Mouse (Mus musculus) C2C12 (cell line): Measurements from ENCODE around the gene Sipa1l3. TPM values are rescaled to one million over a fixed set of nuclear protein-coding genes. Genes with fewer than 3 reads are reported as not detected.

Experiments
- H3K27me3 ChIP-seq: one replicate; pipeline ENCODE4 v1.6.1; 2011; ENCODE audit not compliant: control insufficient read depth, insufficient read depth, insufficient read length
- H3K36me3 ChIP-seq: one replicate; pipeline ENCODE4 v1.6.1; 2011; ENCODE audit not compliant: control insufficient read depth, insufficient read depth
- H3K4me3 ChIP-seq: one replicate; pipeline ENCODE4 v1.5.1; 2011; ENCODE audit warnings: mild to moderate bottlenecking, control low read depth; ENCODE audit not compliant: poor library complexity, insufficient read depth, severe bottlenecking
- H3K79me2 ChIP-seq: one replicate; pipeline ENCODE4 v1.6.1; 2011; ENCODE audit not compliant: control insufficient read depth, insufficient read depth
- H3K79me3 ChIP-seq: one replicate; pipeline ENCODE4 v1.6.1; 2011; ENCODE audit warnings: low read depth, control low read depth
- H3ac ChIP-seq: one replicate; pipeline ENCODE3; 2011; ENCODE audit warnings: low read depth; ENCODE audit not compliant: control insufficient read depth, insufficient read length
- CEBPB ChIP-seq: IDR thresholded peaks from one replicate; pipeline ENCODE4 v1.6.1; 2011; ENCODE audit warnings: low read depth, mild to moderate bottlenecking, control low read depth, moderate library complexity
- CTCF ChIP-seq: IDR thresholded peaks from one replicate; pipeline ENCODE4 v1.5.1; 2011; ENCODE audit not compliant: control insufficient read depth, insufficient read depth, insufficient read length
- FOSL1 ChIP-seq: IDR thresholded peaks from one replicate; pipeline ENCODE4 v1.8.0; 2011; ENCODE audit warnings: mild to moderate bottlenecking, low read length; ENCODE audit not compliant: poor library complexity, insufficient read depth, severe bottlenecking
- MAX ChIP-seq: IDR thresholded peaks from one replicate; pipeline ENCODE4 v1.6.1; 2011; ENCODE audit warnings: mild to moderate bottlenecking, control low read depth
- MYOD1 ChIP-seq: IDR thresholded peaks from one replicate; pipeline ENCODE4 v1.6.1; 2011; ENCODE audit warnings: low read depth; ENCODE audit not compliant: control insufficient read depth, insufficient read length
- MYOG ChIP-seq: IDR thresholded peaks from one replicate; pipeline ENCODE4 v1.6.1; 2011; ENCODE audit not compliant: control insufficient read depth, insufficient read length; ENCODE audit errors: extremely low read depth
- USF1 ChIP-seq: IDR thresholded peaks from one replicate; pipeline ENCODE4 v1.6.1; 2011; ENCODE audit warnings: low read depth, mild to moderate bottlenecking, control low read depth, moderate library complexity
- polyA plus RNA-seq: library from polyadenylated mRNA; unstranded; fragments of >200 nt; fragmentation: generic; extraction: Trizol; gene quantifications from one replicate; pipeline ENCODE4 v1.2.1, GENCODE M21; 2012; ENCODE audit warnings: missing spikeins

Sipa1l3 gene
- polyA plus RNA-seq, 1 experiment: 30.1 TPM

- TF ChIP-seq USF1 (no peak), CTCF (no peak), MYOG (no peak), CEBPB (no peak), MYOD1 (no peak), FOSL1 (no peak), MAX (no peak)
- Histone ChIP-seq H3K79me3 (no peaks in the 10 kb centered on the region), H3K36me3 (peaks cover 20% of the 10 kb centered on the region), H3K79me2 (no peaks in the 10 kb centered on the region), H3K27me3 (no peaks in the 10 kb centered on the region), H3ac (no peak overlapping the region), H3K4me3 (no peak overlapping the region)
Measured at GRCm38 (mm10) chr7:29372123-29372522, 146.3 kb downstream of the Sipa1l3 start.

DNA sequence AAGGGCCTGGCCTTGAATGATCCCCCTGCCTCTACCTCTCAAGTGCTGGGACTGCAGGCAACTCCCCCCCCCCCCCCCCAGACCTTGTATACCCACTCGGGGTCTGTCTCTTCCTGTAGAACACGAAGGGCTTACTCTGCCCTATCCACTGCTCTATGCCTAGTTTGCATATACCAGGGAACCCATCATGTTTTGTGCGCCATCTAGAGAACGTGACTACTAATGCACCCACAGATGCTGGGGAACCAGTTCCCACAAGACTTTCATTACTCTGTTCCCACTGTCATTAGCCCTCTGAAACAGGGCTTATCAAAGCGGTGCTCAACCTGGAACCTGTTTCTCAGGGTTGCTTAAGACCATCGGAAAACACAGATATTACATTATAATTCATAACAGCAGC, 148.4 kb downstream of the Sipa1l3 start:
- TF ChIP-seq MYOD1 (no peak), CEBPB (no peak), CTCF (no peak), MAX (no peak), MYOG (no peak), USF1 (no peak), FOSL1 (no peak)
- H3K27me3 ChIP-seq: no peaks in the 10 kb centered on the region
- no peaks in the 10 kb centered on the region for H3K79me3 ChIP-seq

GRCm38 (mm10) chr7:29368004-29368320, 150.5 kb downstream of the Sipa1l3 start:
- Histone ChIP-seq H3K27me3 (no peaks in the 10 kb centered on the region), H3K36me3 (peaks cover 4% of the 10 kb centered on the region), H3K79me3 (no peaks in the 10 kb centered on the region), H3K4me3 (no peak overlapping the region), H3K79me2 (no peaks in the 10 kb centered on the region), H3ac (no peak overlapping the region)
- TF ChIP-seq CEBPB (no peak), FOSL1 (no peak), MYOG (no peak), CTCF (no peak), MAX (no peak), MYOD1 (no peak), USF1 (no peak)

More for the DNA sequence above, 148.4 kb downstream of the Sipa1l3 start:
- no peak overlapping the region for H3ac ChIP-seq
- H3K79me2 ChIP-seq: no peaks in the 10 kb centered on the region
- H3K36me3 ChIP-seq: peaks cover 6% of the 10 kb centered on the region
- H3K4me3 ChIP-seq: no peak overlapping the region

DNA sequence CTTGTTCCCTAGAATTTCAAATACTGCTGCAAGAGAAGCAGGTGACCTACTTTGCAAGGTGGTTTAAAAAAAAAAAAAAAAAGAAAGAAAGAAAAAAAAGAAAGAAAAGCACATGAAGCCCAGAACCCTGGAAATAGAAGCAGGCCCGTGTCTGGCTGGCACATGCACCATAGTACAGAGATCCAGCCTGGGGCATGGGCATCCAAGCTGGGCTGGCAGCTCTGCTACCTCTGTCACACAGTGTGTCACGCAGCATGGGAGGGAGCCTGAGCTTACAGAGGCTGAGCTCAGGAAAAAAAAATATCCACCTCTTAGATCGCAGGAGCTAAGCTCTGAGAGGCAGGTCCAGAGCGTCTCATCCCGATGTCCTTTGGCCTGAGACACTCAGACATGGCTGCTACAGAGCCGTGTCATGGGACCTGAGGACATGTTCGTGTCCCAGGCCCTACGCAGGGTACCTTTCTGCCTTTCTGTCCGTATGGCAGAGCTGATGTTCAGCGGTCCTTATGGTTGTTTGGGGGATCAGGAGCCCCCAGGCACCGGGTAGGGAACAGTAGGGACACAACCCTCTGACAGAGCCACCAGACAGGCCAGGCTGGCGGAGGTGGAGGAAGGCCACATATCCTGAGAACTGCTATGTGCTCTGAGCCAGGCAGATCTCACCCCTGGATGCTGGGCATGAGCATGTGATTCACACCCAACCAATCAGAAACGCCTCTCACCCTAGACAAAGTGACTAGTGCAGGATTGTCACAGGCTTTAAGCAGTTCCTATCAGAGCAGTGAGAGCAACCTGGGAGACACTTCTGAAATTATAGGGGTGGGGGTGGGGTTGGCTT, 151.1 kb downstream of the Sipa1l3 start:
- no peaks in the 10 kb centered on the region for H3K79me3 ChIP-seq
- no peak overlapping the region for H3ac ChIP-seq
- H3K79me2 ChIP-seq: no peaks in the 10 kb centered on the region
- no peak overlapping the region for H3K4me3 ChIP-seq
- H3K27me3 ChIP-seq: no peaks in the 10 kb centered on the region
- TF ChIP-seq CEBPB (no peak), MAX (no peak), USF1 (no peak)
- peaks cover 4% of the 10 kb centered on the region for H3K36me3 ChIP-seq

DNA sequence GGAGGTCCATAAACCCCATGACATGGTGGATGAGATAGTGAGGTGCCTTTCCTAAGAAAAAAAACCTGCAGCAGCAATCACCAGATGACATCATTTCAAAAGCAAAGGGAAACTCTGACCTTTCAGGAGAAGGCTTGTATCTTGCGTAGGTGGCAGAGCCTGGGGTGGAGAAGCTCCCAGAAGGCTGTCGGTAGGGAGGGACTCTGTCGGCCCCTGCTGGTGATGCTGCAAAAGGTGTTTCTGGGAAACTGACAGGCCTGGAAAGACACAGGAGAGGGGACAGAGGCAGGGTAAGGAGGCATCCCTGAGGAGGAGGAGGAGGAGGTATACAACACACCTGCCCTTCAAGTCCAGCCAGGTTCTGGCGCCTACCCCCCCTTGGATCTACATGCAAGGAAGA, 154.4 kb downstream of the Sipa1l3 start:
- no peak overlapping the region for H3ac ChIP-seq
- H3K36me3 ChIP-seq: peaks cover 4% of the 10 kb centered on the region
- TF ChIP-seq FOSL1 (no peak), CEBPB (no peak), CTCF (no peak), USF1 (no peak), MAX (no peak), MYOG (no peak), MYOD1 (no peak)
- no peaks in the 10 kb centered on the region for H3K79me2 ChIP-seq
- no peaks in the 10 kb centered on the region for H3K27me3 ChIP-seq
- H3K79me3 ChIP-seq: no peaks in the 10 kb centered on the region
- H3K4me3 ChIP-seq: no peak overlapping the region

- Histone ChIP-seq H3K79me3 (no peaks in the 10 kb centered on the region), H3K36me3 (peaks cover 11% of the 10 kb centered on the region), H3K79me2 (no peaks in the 10 kb centered on the region), H3ac (no peak overlapping the region), H3K27me3 (no peaks in the 10 kb centered on the region), H3K4me3 (no peak overlapping the region)
- no peak for TF ChIP-seq USF1
- no peak for TF ChIP-seq MAX
Measured at GRCm38 (mm10) chr7:29361497-29361896, 156.9 kb downstream of the Sipa1l3 start.

- Histone ChIP-seq H3K36me3 (peaks cover 30% of the 10 kb centered on the region), H3K4me3 (no peak overlapping the region)
Measured at GRCm38 (mm10) chr7:29355406-29355805, 163.0 kb downstream of the Sipa1l3 start.

More at GRCm38 (mm10) chr7:29355406-29355805, 163.0 kb downstream of the Sipa1l3 start:
- Histone ChIP-seq H3K79me2 (no peaks in the 10 kb centered on the region), H3K79me3 (no peaks in the 10 kb centered on the region), H3K27me3 (no peaks in the 10 kb centered on the region), H3ac (no peak overlapping the region)
- TF ChIP-seq CEBPB (no peak), MAX (no peak), CTCF (no peak), FOSL1 (no peak), MYOG (no peak), USF1 (no peak), MYOD1 (no peak)
